Mouse (Mus musculus) neural tube, embryonic 15.5 days (tissue): ENCODE measurements around the gene Slc35d2. TPM values are rescaled to one million over a fixed set of nuclear protein-coding genes. Genes with fewer than 3 reads are reported as not detected.

Experiments
- ATAC-seq: fragments of 200-750 bp; cut with Nextera tagmentation; 2 replicates; pipeline ENCODE4 v1.8.0; 2017; ENCODE audit warnings: mild to moderate bottlenecking, moderate TSS enrichment, moderate library complexity; ENCODE audit not compliant: low FRiP score
- H3K27ac ChIP-seq: fragments of 300-500 bp; sonication (generic); replicated peaks from 2 replicates; pipeline ENCODE4 v1.5.1; 2015; ENCODE audit warnings: mild to moderate bottlenecking, inconsistent platforms
- H3K27me3 ChIP-seq: fragments of 300-500 bp; sonication (generic); replicated peaks from 2 replicates; pipeline ENCODE4 v1.6.1; 2015; ENCODE audit warnings: inconsistent platforms
- H3K36me3 ChIP-seq: fragments of 300-500 bp; sonication (generic); 2 replicates; pipeline ENCODE4 v1.6.1; 2015; ENCODE audit warnings: inconsistent platforms
- H3K4me1 ChIP-seq: fragments of 300-500 bp; sonication (generic); 2 replicates; pipeline ENCODE4 v1.6.1; 2015; ENCODE audit warnings: inconsistent platforms
- H3K4me2 ChIP-seq: fragments of 300-500 bp; sonication (generic); 2 replicates; pipeline ENCODE4 v1.6.1; 2015; ENCODE audit warnings: inconsistent platforms, mild to moderate bottlenecking, moderate library complexity
- H3K4me3 ChIP-seq: fragments of 300-500 bp; sonication (generic); replicated peaks from 2 replicates; pipeline ENCODE4 v1.5.1; 2015; ENCODE audit warnings: mild to moderate bottlenecking, inconsistent platforms
- H3K9ac ChIP-seq: fragments of 300-500 bp; sonication (generic); replicated peaks from 2 replicates; pipeline ENCODE4 v1.6.1; 2015; ENCODE audit warnings: mild to moderate bottlenecking, inconsistent platforms
- H3K9me3 ChIP-seq: fragments of 300-500 bp; sonication (generic); replicated peaks from 2 replicates; pipeline ENCODE4 v1.6.1; 2016; ENCODE audit warnings: inconsistent platforms
- WGBS: fragments of 180-500 bp; shearing (Covaris S2); methylation state at CpG from one replicate; pipeline ENCODE4 v1.1.7; 2015; ENCODE audit warnings: mixed read lengths; 5-methylcytosine and 5-hydroxymethylcytosine counted together
- polyA plus RNA-seq: library from polyadenylated mRNA; unstranded; fragments of >200 nt; fragmentation: Nextera tagmentation; extraction: Ambion mirVana; gene quantifications from 2 replicates; pipeline ENCODE4 v1.2.1, GENCODE M21; 2015

Slc35d2 gene
- 1.6 and 2.7 TPM in 2 replicates for polyA plus RNA-seq

DNA sequence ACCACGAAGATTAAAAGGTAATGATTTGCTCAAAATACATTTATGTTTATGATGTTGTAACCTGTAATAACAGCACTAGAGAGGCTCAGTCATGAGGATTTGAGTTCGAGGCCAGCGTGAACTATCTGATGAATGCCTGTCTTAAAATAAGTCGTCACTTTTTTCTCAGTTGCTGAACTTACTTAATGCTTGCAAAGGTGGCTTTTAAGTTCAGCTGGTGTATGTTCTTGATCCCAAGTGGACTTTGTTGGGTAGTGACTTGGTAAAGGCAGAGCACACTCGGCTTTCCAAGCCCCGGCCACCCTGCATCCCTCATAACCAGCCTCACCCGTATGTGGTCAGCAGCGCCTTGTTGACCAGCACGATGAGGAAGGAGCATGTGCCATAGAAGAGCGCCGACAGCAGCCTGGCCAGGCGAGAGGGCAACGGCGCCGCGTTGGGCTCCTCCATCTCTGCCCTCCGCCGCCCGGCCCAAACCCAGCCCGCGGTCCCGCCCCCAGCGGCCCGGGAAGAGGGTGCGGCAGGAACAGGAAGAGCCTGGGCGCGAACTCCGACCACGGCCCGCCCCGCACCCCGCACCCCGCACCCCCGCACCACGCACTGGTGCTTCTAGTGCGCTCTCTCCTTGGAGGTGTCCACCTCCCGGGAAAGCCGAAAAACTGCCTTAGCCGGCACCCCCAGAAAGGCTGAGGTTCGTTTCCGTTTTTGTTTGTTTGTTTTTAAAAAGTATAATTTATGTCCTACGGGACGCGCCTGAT is at the start of gene Slc35d2:
TSS of gene Slc35d2 (minus strand) at position 511 of the 758 bp plus-strand sequence.
- ATAC-seq, result peak; percentile 76
- no peaks in the 10 kb centered on the region for H3K36me3 ChIP-seq
- H3K4me3 ChIP-seq, result peak within 1 kb of the TSS; percentile 50
- H3K9me3 ChIP-seq, result no peaks in the 10 kb centered on the region
- WGBS, result 8% methylated on average over 44 of the region's 44 CpGs
- no peaks in the 10 kb centered on the region for H3K27me3 ChIP-seq
- H3K27ac ChIP-seq, result no peak within 1 kb of the TSS; the same call in 1 of the 2 replicates
- peak within 1 kb of the TSS; percentile 39 for H3K9ac ChIP-seq
- peaks cover 8% of the 10 kb centered on the region for H3K4me1 ChIP-seq
- peak within 1 kb of the TSS; percentile 83 for H3K4me2 ChIP-seq

DNA sequence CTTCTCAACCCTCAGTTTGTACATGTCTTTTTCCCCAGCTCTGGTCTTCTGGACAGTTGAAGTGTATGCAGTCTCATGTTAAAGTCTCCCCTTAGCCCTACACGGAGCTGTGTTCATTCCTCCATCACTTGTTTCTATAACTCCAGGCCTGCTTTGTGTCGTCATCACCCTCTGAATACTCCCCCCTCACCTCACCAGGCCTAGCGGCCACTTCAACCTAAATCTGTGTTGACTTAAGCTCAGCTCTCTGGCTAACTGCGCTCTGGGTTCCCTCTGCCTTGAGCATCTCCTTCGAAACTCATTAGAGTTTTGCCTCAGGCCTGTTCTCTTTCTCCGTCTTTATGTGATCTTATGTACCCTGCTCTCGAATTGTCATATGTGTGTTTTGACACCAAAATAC is 48.8 kb upstream of the Slc35d2 start:
- Histone ChIP-seq H3K4me3 (no peak overlapping the region), H3K4me1 (no peaks in the 10 kb centered on the region), H3K36me3 (peaks cover 63% of the 10 kb centered on the region), H3K27ac (no peak overlapping the region), H3K27me3 (no peaks in the 10 kb centered on the region), H3K4me2 (no peak overlapping the region), H3K9me3 (no peaks in the 10 kb centered on the region), H3K9ac (no peak overlapping the region)
- ATAC-seq, result no peak
- 83% methylated on average over 7 of the region's 7 CpGs for WGBS

DNA sequence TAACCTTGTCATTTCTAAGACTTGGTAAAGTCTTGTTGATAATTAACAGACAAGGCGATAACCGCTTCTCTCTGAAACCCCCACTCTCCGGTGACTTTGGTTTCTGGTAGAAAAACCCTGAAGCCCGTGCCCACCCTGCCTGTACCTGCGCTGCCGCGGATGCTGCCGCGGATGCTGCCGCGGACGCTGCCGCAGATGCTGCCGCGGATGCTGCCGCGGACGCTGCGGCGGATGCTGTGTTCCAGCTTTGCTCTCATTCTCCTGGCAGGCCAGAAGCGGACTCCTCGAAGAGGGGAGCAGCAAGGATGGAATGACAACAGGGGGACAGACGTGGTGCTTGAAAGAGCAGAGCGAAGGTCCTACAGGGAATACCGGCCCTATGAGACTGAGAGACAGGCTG is 40.6 kb upstream of the Slc35d2 start:
- H3K36me3 ChIP-seq, result peaks cover 82% of the 10 kb centered on the region
- H3K9me3 ChIP-seq, result peaks cover 58% of the 10 kb centered on the region
- no peaks in the 10 kb centered on the region for H3K27me3 ChIP-seq
- no peaks in the 10 kb centered on the region for H3K4me1 ChIP-seq
- no peak for ATAC-seq
- WGBS, result 98% methylated on average over 25 of the region's 25 CpGs
- H3K27ac ChIP-seq, result no peak overlapping the region
- H3K4me2 ChIP-seq, result no peak overlapping the region
- H3K9ac ChIP-seq, result no peak overlapping the region
- H3K4me3 ChIP-seq, result no peak overlapping the region

DNA sequence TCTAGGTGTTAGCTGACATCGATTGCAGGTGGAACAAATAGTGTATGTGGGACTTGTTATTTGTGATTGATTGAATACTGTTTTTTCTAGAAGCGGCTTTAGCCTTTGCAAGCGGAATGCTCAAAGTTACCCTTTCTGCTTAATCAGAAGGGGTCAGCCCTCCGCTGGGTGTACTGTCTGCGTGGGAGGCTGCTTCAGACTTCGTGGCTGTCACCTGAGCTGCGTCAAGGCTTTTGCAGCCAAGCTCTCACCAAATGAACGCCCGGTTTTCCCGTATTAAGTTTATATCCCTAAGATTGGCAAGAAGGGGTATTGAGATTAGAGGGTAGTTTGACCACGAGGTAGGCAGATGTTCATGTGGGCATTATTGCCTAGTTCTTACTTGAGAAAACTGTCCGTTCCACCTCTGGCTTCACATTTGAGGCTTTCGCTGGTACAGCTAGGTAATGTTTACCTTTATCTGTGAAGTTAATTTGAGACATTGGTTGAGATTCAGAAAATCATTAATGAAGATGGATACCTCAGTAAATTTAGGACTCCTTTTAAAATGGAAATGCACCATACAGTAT is 34.1 kb upstream of the Slc35d2 start:
- H3K4me2 ChIP-seq, result peak overlapping the region; percentile 93
- WGBS, result 33% methylated on average over 13 of the region's 13 CpGs
- H3K27me3 ChIP-seq, result no peaks in the 10 kb centered on the region

DNA sequence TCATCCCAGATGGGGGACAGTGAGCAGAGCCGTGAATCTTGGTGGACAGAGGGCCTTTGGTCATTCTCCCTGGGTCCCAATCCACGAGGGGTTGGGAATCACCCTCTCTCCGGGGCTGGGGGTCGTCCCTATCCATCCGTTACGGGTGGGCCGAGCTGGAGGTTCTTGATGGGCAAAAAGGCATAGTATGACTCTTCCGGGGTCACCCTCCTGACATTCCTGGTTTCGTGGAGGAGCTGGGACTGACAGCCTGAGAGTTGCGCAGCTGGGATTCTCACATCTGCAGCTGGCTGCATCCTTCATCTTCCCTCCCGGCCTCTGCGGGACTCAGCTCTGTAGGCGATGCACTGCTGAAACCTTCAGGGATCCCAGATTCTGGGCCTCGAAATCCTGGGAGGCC is 33.5 kb upstream of the Slc35d2 start:
- Histone ChIP-seq H3K27ac (no peak overlapping the region), H3K9ac (peak overlapping the region; percentile 94), H3K4me3 (peak overlapping the region; percentile 85), H3K27me3 (no peaks in the 10 kb centered on the region), H3K4me2 (peak overlapping the region; percentile 93), H3K9me3 (peaks cover 14% of the 10 kb centered on the region), H3K4me1 (peaks cover 15% of the 10 kb centered on the region), H3K36me3 (peaks cover 15% of the 10 kb centered on the region)
- WGBS, result under 1% methylated on average over 14 of the region's 14 CpGs
- peak; percentile 12 for ATAC-seq

More for the DNA sequence above, 34.1 kb upstream of the Slc35d2 start:
- H3K4me3 ChIP-seq, result peak overlapping the region; percentile 85
- ATAC-seq, result no peak
- peaks cover 16% of the 10 kb centered on the region for H3K9me3 ChIP-seq
- H3K36me3 ChIP-seq, result peaks cover 17% of the 10 kb centered on the region
- no peak overlapping the region for H3K27ac ChIP-seq
- peak overlapping the region; percentile 94 for H3K9ac ChIP-seq
- peaks cover 15% of the 10 kb centered on the region for H3K4me1 ChIP-seq

DNA sequence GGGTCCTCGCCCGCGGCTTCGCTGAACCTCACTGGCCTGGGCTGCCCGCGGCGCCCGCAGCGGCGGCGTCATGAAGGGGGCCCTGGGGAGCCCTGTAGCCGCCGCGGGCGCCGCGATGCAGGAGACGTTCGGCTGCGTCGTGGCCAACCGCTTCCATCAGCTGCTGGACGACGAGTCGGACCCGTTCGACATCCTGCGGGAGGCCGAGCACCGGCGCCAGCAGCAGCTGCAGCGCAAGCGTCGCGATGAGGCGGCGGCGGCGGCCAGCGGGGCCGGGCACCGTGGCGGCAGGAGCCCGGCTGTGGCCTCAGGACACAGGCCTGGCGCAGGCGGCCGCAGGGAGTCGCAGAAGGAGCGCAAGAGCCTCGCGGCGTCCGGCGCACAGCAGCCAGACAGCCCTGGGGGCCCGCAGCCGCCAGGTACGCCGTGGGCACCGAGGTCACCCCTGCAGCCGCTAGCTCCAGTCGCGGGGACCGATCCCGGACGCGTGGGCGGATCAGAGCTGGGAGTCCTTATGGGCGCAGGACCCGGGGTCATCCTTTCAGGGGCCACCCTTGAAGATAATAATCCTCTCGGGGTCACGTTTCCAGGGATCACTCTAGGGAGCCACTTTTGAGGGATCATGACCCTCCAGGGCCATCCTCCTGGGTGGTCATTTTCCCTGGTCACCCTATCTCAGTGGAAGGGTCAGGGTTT is 32.9 kb upstream of the Slc35d2 start:
- peak overlapping the region; percentile 85 for H3K4me3 ChIP-seq
- peaks cover 11% of the 10 kb centered on the region for H3K36me3 ChIP-seq
- peak overlapping the region; percentile 94 for H3K9ac ChIP-seq
- peak; percentile 69 for ATAC-seq
- H3K4me1 ChIP-seq, result peaks cover 15% of the 10 kb centered on the region
- peaks cover 10% of the 10 kb centered on the region for H3K9me3 ChIP-seq
- H3K4me2 ChIP-seq, result peak overlapping the region; percentile 93
- peak overlapping the region; percentile 88 for H3K27ac ChIP-seq
- WGBS, result 1% methylated on average over 66 of the region's 71 CpGs
- no peaks in the 10 kb centered on the region for H3K27me3 ChIP-seq

DNA sequence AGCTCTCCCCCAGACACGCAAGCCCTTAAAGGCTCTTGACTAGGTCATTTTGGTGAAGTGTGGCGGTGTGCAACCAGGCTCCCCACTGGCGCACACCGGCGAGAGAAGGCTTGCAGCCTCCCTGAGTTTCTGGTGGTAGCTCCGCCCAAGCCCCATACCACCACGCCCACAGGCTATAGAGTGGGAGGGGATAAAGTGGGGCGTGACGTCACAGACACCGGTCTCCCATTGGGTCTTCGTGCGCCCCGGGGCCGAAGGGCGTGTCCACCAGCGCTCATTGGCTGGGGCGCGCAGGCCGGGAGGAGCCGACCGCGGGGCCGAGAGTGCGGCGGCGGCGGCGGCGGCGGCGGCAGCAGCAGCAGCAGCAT is 32.4 kb upstream of the Slc35d2 start, which contains the start of gene Habp4:
TSS of gene Habp4 (plus strand) at position 277 of the 368 bp plus-strand sequence.
- Histone ChIP-seq H3K27ac (peak within 1 kb of the TSS; percentile 88), H3K9ac (peak within 1 kb of the TSS; percentile 94), H3K4me2 (peak within 1 kb of the TSS; percentile 93), H3K36me3 (peaks cover 7% of the 10 kb centered on the region), H3K9me3 (peaks cover 7% of the 10 kb centered on the region), H3K4me1 (peaks cover 15% of the 10 kb centered on the region), H3K27me3 (no peaks in the 10 kb centered on the region), H3K4me3 (peak within 1 kb of the TSS; percentile 85)
- ATAC-seq, result peak; percentile 99
- WGBS, result under 1% methylated on average over 31 of the region's 31 CpGs

DNA sequence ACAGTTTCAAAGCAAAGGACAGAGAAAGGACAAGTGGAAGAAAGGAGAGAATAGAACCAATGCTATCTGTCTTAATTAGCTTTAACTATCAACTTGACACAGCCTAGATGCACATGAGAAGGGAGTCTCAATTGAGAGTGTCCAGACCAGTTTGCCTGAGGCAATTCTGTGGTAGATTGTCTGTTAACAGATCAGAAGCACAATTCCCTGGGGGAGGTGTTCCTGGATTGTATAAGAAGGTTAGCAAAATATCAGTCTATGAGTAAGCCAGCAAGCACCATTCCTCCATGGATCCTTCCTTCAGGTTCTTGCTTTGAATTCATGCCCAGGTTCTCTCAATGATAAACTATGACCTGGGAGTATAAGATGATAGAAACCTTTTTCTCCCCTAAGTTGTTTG is 27.8 kb upstream of the Slc35d2 start:
- Histone ChIP-seq H3K4me2 (no peak overlapping the region), H3K4me1 (peaks cover 16% of the 10 kb centered on the region), H3K9ac (no peak overlapping the region), H3K9me3 (no peaks in the 10 kb centered on the region), H3K27ac (no peak overlapping the region), H3K27me3 (no peaks in the 10 kb centered on the region), H3K36me3 (no peaks in the 10 kb centered on the region), H3K4me3 (no peak overlapping the region)
- ATAC-seq, result no peak

DNA sequence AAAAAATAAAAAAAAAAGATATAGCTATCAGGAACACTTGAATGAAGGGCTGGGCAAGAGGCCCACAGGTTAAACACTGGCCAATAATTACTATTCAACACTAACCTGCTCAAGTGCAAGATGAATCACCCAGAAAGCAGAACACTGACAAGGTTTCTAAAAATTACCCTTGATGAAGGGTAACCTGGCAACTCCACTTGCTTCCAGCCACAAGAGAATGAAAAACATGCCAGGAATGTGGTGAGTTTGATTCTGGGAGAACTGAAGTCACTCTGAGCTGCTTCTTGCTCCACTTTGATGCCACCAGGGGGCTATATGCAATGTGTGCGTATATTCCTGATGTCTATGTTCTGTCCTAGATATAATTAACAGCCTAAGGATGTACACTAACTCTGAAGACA is 26.0 kb upstream of the Slc35d2 start:
- H3K4me2 ChIP-seq, result no peak overlapping the region
- H3K36me3 ChIP-seq, result no peaks in the 10 kb centered on the region
- WGBS, result 10% methylated on average over 1 of the region's 1 CpGs
- H3K4me1 ChIP-seq, result peaks cover 20% of the 10 kb centered on the region
- no peaks in the 10 kb centered on the region for H3K27me3 ChIP-seq
- no peak overlapping the region for H3K27ac ChIP-seq
- H3K4me3 ChIP-seq, result no peak overlapping the region
- H3K9me3 ChIP-seq, result no peaks in the 10 kb centered on the region
- ATAC-seq, result no peak
- no peak overlapping the region for H3K9ac ChIP-seq

DNA sequence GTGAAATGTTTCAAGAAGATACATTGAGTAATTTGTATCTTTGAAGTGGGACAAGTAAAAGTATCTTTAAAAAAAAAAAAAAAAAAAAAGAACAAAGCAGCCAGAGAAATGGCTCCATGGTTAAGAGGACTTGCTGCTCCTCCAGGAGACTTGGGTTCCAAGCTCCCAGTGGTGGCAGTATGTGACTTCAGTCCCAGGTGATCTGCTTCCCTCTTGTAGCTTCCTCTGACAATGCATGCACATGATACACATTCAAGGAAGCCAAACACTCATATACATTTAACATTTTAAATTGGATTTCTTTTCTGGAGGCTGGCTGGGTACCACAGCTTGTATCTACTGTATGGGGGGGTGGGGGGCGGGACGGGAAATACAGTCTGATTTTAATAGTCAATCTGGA is 25.5 kb upstream of the Slc35d2 start:
- Histone ChIP-seq H3K27me3 (no peaks in the 10 kb centered on the region), H3K4me1 (peaks cover 20% of the 10 kb centered on the region), H3K9me3 (no peaks in the 10 kb centered on the region), H3K4me3 (no peak overlapping the region), H3K27ac (no peak overlapping the region), H3K4me2 (no peak overlapping the region), H3K36me3 (no peaks in the 10 kb centered on the region), H3K9ac (no peak overlapping the region)
- WGBS, result 58% methylated on average over 2 of the region's 2 CpGs
- ATAC-seq, result no peak

DNA sequence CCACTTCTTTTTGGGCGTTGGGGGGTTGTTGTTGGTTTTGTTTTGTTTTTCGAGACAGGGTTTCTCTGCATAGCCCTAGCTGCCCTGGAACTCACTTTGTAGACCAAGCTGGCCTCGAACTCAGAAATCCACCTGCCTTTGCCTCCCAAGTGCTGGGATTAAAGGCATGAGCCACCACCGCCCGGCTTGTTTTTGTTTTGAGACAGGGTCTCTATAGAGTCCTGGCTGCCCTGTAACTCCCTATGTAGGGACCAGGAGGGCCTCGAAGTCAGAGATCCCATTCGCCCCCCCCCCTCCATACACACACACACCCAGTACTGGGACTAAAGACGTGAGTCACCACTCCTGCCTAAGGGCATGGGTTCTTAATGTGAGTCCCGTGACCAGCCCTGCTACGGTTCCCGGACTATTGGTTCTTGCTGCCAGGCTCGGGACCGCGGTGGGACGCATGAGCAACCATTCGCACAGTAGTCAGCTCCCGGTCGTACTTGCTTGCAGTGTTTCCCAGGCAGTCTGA is 24.6 kb upstream of the Slc35d2 start:
- Histone ChIP-seq H3K27me3 (no peaks in the 10 kb centered on the region), H3K9me3 (no peaks in the 10 kb centered on the region), H3K36me3 (no peaks in the 10 kb centered on the region), H3K4me3 (peak overlapping the region; percentile 88), H3K4me2 (peak overlapping the region; percentile 87), H3K9ac (no peak overlapping the region), H3K4me1 (peaks cover 20% of the 10 kb centered on the region), H3K27ac (no peak overlapping the region)
- WGBS, result under 1% methylated on average over 18 of the region's 18 CpGs
- peak; percentile 18; the same call in 1 of the 2 replicates for ATAC-seq
